Mouse (Mus musculus) left cerebral cortex, postnatal 36 days (tissue): ENCODE data around the gene Rpl3. TPM values are rescaled to one million over a fixed set of nuclear protein-coding genes. Genes with fewer than 3 reads are reported as not detected.

Experiments used
- DNase-seq, 2 experiments: peaks; one replicate each; pipeline ENCODE4 v3.0.0; 2021 to 2022; ENCODE audit warnings: low spot score in 2 of 2, mixed read lengths in 1 of 2
- intact Hi-C: fragments of 180-260 bp; cut with DNase I; formaldehyde crosslinking; loops from one replicate; pipeline ENCODE4 v1.15.1; 2025
- total RNA-seq, 2 experiments: library from RNA; stranded (reverse); gene quantifications; 2 replicates each; pipeline ENCODE4 v1.2.3; 2021

The Rpl3 gene
- total RNA-seq, 2 experiments from 2014 or later = 416 to 501 TPM

DNA sequence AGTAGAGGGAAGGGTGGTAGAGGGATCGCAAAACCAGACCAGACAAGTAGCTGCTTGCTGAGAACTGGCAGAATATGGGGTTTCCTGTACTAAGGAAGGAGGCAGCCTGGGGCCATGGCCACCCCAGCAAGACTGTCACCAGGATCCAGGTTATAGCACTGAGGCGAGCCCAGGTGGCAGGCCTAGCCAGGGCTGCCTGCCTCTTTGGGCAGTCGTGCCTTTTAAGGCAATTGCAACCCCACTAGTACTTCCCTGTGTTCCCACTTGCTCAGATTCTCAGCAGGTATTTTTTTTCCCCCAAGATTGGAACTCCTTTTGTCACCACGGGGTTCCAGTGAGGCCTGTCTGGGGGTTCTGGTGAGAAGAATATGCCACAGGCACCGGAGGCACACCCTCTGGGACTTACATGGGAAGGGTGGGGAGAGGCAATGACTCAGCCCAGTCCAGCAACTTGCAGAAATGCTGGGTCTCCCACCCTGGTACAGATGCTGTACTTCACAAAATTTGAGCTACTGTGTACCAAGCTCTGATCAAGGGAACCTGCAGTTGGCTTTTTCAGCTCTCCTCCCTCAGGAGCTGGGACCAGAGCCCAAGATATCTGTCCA is 15.8 kb downstream of the Rpl3 start:
- no peak for DNase-seq
- intact Hi-C loops = loop anchor here (2.0 kb wide), 2 partner anchors 63 to 129 kb away; no protein-coding TSS in a partner anchor

GRCm38 (mm10) chr15:80075374-80075694 is 16.3 kb downstream of the Rpl3 start:
- intact Hi-C loops = no loop called here
- no peak for DNase-seq

GRCm38 (mm10) chr15:80074663-80075373 is 16.9 kb downstream of the Rpl3 start:
- DNase-seq = no peak
- intact Hi-C loops = no loop called here

DNA sequence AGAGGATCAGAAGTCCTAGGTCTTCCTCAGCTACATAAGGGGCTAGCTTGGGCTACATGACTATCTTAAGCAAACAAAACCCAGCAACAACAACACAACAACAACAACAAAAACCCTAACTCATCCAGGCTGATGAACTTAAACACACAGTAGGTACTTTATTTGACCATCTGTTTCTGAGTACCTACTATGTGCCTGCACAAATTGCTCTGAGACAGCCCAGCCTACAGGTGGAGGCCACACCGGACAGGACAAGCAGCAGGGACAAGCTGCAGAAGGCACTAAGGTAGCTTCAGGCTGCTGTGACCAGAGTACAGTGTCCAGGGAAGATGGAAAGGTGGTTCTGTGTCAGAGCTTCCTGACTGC is 18.4 kb downstream of the Rpl3 start:
- intact Hi-C loops = no loop called here
- DNase-seq = no peak

- intact Hi-C loops = no loop called here
- no peak for DNase-seq
These were observed 19.0 kb downstream of the Rpl3 start for GRCm38 (mm10) chr15:80072579-80073255.

- intact Hi-C loops = no loop called here
These were observed 19.7 kb downstream of the Rpl3 start for GRCm38 (mm10) chr15:80071951-80072437.

GRCm38 (mm10) chr15:80070095-80070644 is 21.5 kb downstream of the Rpl3 start:
- intact Hi-C loops = no loop called here
- no peak for DNase-seq

More at GRCm38 (mm10) chr15:80071951-80072437, 19.7 kb downstream of the Rpl3 start:
- no peak for DNase-seq

GRCm38 (mm10) chr15:80069171-80069570 is 22.5 kb downstream of the Rpl3 start:
- no peak for DNase-seq
- intact Hi-C loops = no loop called here

DNA sequence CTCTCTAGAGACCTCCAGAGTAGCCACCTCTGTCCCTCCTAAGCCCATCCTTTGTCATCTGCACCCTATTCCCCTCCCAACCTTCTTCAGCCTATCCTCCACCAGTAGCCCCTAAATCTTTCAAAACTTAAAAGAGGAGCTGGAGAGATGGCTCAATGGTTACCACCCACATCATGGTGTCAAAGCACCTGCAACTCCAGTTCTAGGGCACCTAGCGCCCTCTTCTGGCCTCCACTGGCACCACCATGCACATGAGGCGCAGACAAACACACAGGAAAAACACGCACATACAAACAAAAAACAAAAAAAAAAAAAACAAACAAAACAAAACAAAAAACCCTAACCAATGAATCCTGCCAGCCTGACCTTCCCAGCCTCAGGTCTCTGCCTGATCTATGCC is 25.1 kb downstream of the Rpl3 start:
- DNase-seq = no peak
- intact Hi-C loops = no loop called here

DNA sequence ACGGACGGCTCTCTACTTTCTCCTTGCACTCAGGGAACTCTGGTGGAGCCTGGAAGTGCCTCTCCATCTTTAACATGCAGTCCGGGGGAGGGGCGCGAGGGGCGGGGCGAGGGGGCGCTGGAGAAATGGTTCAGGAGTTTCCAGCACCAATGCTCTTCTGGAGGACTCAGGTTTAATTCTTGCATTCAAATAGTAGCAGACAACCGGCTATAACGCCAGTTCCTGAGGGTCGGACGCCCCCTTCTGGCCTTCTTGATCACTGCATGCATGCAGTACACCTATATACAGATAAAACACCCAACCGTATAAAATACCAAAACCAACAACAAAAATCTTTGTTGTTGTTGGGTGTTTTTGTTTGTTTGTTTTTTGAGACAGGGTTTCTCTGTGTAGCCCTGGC is 26.3 kb downstream of the Rpl3 start:
- DNase-seq = no peak
- intact Hi-C loops = no loop called here

- intact Hi-C loops = no loop called here
- DNase-seq = no peak
These were observed 26.7 kb downstream of the Rpl3 start for GRCm38 (mm10) chr15:80064965-80065364.

- no peak for DNase-seq
- intact Hi-C loops = no loop called here
These were observed 28.8 kb downstream of the Rpl3 start for GRCm38 (mm10) chr15:80062821-80063220.

DNA sequence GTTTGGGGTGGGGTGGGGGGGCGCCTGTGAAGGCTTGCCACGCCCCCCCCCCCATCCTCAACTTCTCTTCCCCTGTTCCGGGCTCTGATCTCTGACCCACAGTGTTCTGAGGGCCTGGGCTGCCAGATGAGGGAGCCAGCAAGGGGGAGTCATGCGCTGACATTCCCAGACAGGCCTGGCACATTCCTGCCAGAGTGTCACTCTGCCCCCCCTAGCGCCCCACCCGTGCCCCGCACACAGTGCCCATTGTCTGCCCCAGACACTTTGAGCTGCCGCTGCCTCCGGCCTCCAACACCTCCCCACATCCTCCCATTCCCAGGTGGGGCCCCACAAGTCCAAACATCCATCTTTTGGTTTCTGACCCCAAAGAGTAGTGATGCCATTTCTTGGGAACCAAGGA is 29.3 kb downstream of the Rpl3 start:
- intact Hi-C loops = no loop called here
- no peak for DNase-seq

GRCm38 (mm10) chr15:80061071-80061550 is 30.6 kb downstream of the Rpl3 start:
- no peak for DNase-seq
- intact Hi-C loops = no loop called here

GRCm38 (mm10) chr15:80060356-80061070 is 31.2 kb downstream of the Rpl3 start:
- intact Hi-C loops = no loop called here
- no peak for DNase-seq

GRCm38 (mm10) chr15:80059606-80060005 is 32.1 kb downstream of the Rpl3 start:
- intact Hi-C loops = no loop called here
- DNase-seq = no peak

GRCm38 (mm10) chr15:80058151-80058550 is 33.5 kb downstream of the Rpl3 start:
- no peak for DNase-seq
- intact Hi-C loops = no loop called here

DNA sequence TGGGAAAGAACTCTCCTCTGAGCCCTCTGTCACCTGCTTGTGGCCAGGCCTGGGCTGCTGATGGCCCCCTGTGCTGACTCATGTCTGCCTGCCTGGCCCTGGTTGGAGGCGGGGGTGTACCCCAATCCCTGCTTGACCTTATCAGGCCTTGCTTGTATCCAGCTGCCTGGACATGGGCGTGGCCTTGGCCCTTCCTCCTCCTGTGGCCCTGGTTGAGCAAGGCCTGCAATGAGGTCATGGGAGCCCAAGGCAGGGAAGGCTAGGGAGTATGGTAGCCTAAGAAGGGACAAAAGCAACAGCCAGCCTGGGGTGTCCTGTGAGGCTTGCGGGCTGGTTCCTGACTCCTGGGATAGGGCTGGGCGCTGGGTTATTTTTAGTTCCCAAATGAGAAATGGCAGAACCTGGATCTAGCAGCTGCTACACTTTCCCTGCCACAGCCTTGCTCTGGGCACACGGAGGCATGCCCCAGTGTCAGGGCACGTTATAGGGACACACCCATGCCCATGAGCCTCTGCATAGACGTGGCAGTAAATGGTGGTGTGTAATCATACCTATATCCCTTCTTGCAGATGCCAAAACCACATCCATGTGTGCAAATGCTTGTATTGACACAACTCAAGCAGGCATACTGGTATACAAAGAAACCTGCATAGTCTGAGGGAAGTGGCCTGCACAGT is 37.5 kb downstream of the Rpl3 start:
- intact Hi-C loops = no loop called here

GRCm38 (mm10) chr15:80053381-80054033 is 38.2 kb downstream of the Rpl3 start:
- DNase-seq = no peak
- intact Hi-C loops = no loop called here

More for the DNA sequence above, 37.5 kb downstream of the Rpl3 start:
- DNase-seq = no peak
